Mouse (Mus musculus): ENCODE data around the gene Tchhl1.

GRCm38 (mm10) chr3:93445165-93445705 is 23.3 kb upstream of the Tchhl1 start:
- TF ChIP-seq CTCF (IDR thresholded peaks at IDR 0.05; ENCODE audit: control insufficient read depth, insufficient read depth, insufficient read length) (no peak), MYOG (IDR thresholded peaks at IDR 0.05; ENCODE audit: control insufficient read depth, extremely low read depth, insufficient read length) (no peak), USF1 (IDR thresholded peaks at IDR 0.05; ENCODE audit: low read depth) (no peak), CEBPB (IDR thresholded peaks at IDR 0.05; ENCODE audit: low read depth) (no peak)
